Mouse (Mus musculus) ES-Bruce4 (cell line): Measurements from ENCODE around the gene Fat3. TPM values are rescaled to one million over a fixed set of nuclear protein-coding genes. Genes with fewer than 3 reads are reported as not detected.

Experiments
- H3K27ac ChIP-seq: 2 replicates; pipeline ENCODE4 v1.5.1; 2012; ENCODE audit warnings: low read length, inconsistent platforms; ENCODE audit not compliant: insufficient read depth
- H3K27me3 ChIP-seq: 2 replicates; pipeline ENCODE4 v1.6.1; 2012; ENCODE audit warnings: mild to moderate bottlenecking, low read length, inconsistent platforms; ENCODE audit not compliant: control insufficient read depth, poor library complexity, insufficient read depth, severe bottlenecking
- H3K36me3 ChIP-seq: 2 replicates; pipeline ENCODE4 v1.6.1; 2012; ENCODE audit warnings: inconsistent platforms, mild to moderate bottlenecking, low read length, moderate library complexity; ENCODE audit not compliant: control insufficient read depth, poor library complexity, insufficient read depth, severe bottlenecking
- H3K4me1 ChIP-seq: one replicate; pipeline ENCODE4 v1.8.1; 2011; ENCODE audit warnings: low read length; ENCODE audit not compliant: control insufficient read depth, insufficient read depth
- H3K4me3 ChIP-seq: 2 replicates; pipeline ENCODE4 v1.5.1; 2011; ENCODE audit warnings: low read depth, mild to moderate bottlenecking, low read length
- H3K9ac ChIP-seq: 2 replicates; pipeline ENCODE4 v1.6.1; 2012; ENCODE audit warnings: low read depth, mild to moderate bottlenecking, inconsistent platforms; ENCODE audit not compliant: poor library complexity, severe bottlenecking
- H3K9me3 ChIP-seq: replicated peaks from 2 replicates; pipeline ENCODE4 v1.6.1; 2012; ENCODE audit warnings: mild to moderate bottlenecking, low read length, inconsistent platforms; ENCODE audit not compliant: control insufficient read depth, poor library complexity, insufficient read depth, severe bottlenecking
- CTCF ChIP-seq: IDR thresholded peaks from one replicate; pipeline ENCODE4 v1.8.1; 2011; ENCODE audit warnings: low read depth, low read length
- EP300 ChIP-seq: IDR thresholded peaks from 2 replicates; pipeline ENCODE4 v1.6.1; 2011; ENCODE audit warnings: low read depth, low read length; ENCODE audit not compliant: insufficient read depth
- POLR2A ChIP-seq: IDR thresholded peaks from one replicate; pipeline ENCODE4 v1.8.1; 2011; ENCODE audit warnings: low read length; ENCODE audit not compliant: insufficient read depth
- polyA plus RNA-seq: library from polyadenylated mRNA; stranded (reverse); fragments of >200 nt; gene quantifications from 2 replicates; pipeline ENCODE4 v1.2.4, GENCODE M21; 2011; ENCODE audit warnings: low read depth; ENCODE audit not compliant: missing spikeins, insufficient read depth, insufficient read length

Gene Fat3
- polyA plus RNA-seq, 1 experiment = 0.12 TPM

GRCm38 (mm10) chr9:16159366-16159765 is 341.7 kb downstream of the Fat3 start:
- Histone ChIP-seq H3K4me1 (no peaks in the 10 kb centered on the region), H3K27me3 (no peaks in the 10 kb centered on the region; the same call in 1 of the 2 replicates), H3K27ac (no peak overlapping the region), H3K4me3 (no peak overlapping the region), H3K36me3 (no peaks in the 10 kb centered on the region), H3K9me3 (no peaks in the 10 kb centered on the region), H3K9ac (no peak overlapping the region)
- TF ChIP-seq POLR2A (no peak), EP300 (no peak), CTCF (no peak)

- no peak overlapping the region for H3K27ac ChIP-seq
- no peaks in the 10 kb centered on the region for H3K36me3 ChIP-seq
- H3K9ac ChIP-seq = no peak overlapping the region
- H3K4me3 ChIP-seq = no peak overlapping the region
- H3K4me1 ChIP-seq = no peaks in the 10 kb centered on the region
- no peaks in the 10 kb centered on the region for H3K27me3 ChIP-seq
- H3K9me3 ChIP-seq = no peaks in the 10 kb centered on the region
- TF ChIP-seq EP300 = no peak
- no peak for TF ChIP-seq POLR2A
- TF ChIP-seq CTCF = no peak
Measured at GRCm38 (mm10) chr9:16153580-16153930, 347.5 kb downstream of the Fat3 start.

GRCm38 (mm10) chr9:16152756-16153579 is 348.1 kb downstream of the Fat3 start:
- Histone ChIP-seq H3K36me3 (no peaks in the 10 kb centered on the region), H3K4me1 (no peaks in the 10 kb centered on the region), H3K9me3 (no peaks in the 10 kb centered on the region), H3K27ac (no peak overlapping the region), H3K4me3 (no peak overlapping the region), H3K9ac (no peak overlapping the region), H3K27me3 (no peaks in the 10 kb centered on the region)
- TF ChIP-seq EP300 (no peak), CTCF (no peak), POLR2A (no peak)

GRCm38 (mm10) chr9:16150046-16150445 is 351.0 kb downstream of the Fat3 start:
- Histone ChIP-seq H3K36me3 (no peaks in the 10 kb centered on the region), H3K4me3 (no peak overlapping the region), H3K9ac (no peak overlapping the region), H3K9me3 (no peaks in the 10 kb centered on the region), H3K4me1 (no peaks in the 10 kb centered on the region), H3K27ac (no peak overlapping the region), H3K27me3 (no peaks in the 10 kb centered on the region)
- TF ChIP-seq CTCF (no peak), EP300 (no peak), POLR2A (no peak)

GRCm38 (mm10) chr9:16147735-16148134 is 353.4 kb downstream of the Fat3 start:
- no peaks in the 10 kb centered on the region for H3K9me3 ChIP-seq
- no peak overlapping the region for H3K27ac ChIP-seq
- no peaks in the 10 kb centered on the region for H3K27me3 ChIP-seq
- H3K4me1 ChIP-seq = no peaks in the 10 kb centered on the region
- no peaks in the 10 kb centered on the region for H3K36me3 ChIP-seq
- no peak for TF ChIP-seq POLR2A
- TF ChIP-seq EP300 = no peak
- no peak for TF ChIP-seq CTCF
- H3K9ac ChIP-seq = no peak overlapping the region
- H3K4me3 ChIP-seq = no peak overlapping the region

GRCm38 (mm10) chr9:16144684-16145083 is 356.4 kb downstream of the Fat3 start:
- Histone ChIP-seq H3K4me1 (no peaks in the 10 kb centered on the region), H3K36me3 (no peaks in the 10 kb centered on the region), H3K4me3 (no peak overlapping the region), H3K27ac (no peak overlapping the region), H3K9me3 (no peaks in the 10 kb centered on the region), H3K27me3 (no peaks in the 10 kb centered on the region), H3K9ac (no peak overlapping the region)
- no peak for TF ChIP-seq CTCF
- TF ChIP-seq EP300 = no peak
- no peak for TF ChIP-seq POLR2A
